Mouse (Mus musculus) MEL (cell line): ENCODE data around the gene Slc25a23. TPM values are rescaled to one million over a fixed set of nuclear protein-coding genes. Genes with fewer than 3 reads are reported as not detected.

Experiments
- DNase-seq: peaks from one replicate; pipeline ENCODE4 v3.0.0; 2011; ENCODE audit warnings: low read depth, low spot score
- H3K27ac ChIP-seq: 2 replicates; pipeline ENCODE4 v1.5.1; 2012; ENCODE audit warnings: low read depth, mild to moderate bottlenecking, control low read depth, low read length, moderate library complexity; ENCODE audit not compliant: control insufficient read depth
- H3K27me3 ChIP-seq, 2 experiments: fragments of 150-350 bp in 1 of 2; sonication (generic) in 1 of 2; 2 replicates each; pipeline ENCODE4 v1.6.1; 2012; ENCODE audit warnings: low read length in 2 of 2, mild to moderate bottlenecking in 2 of 2, improper control_type of control experiment in 1 of 2, moderate library complexity in 1 of 2; ENCODE audit not compliant: insufficient read depth in 2 of 2, control insufficient read depth in 1 of 2
- H3K36me3 ChIP-seq, 2 experiments: 2 replicates each; pipeline ENCODE4 v1.6.1; 2012 to 2014; ENCODE audit warnings: low read length in 2 of 2, improper control_type of control experiment in 1 of 2, inconsistent platforms in 1 of 2, mild to moderate bottlenecking in 1 of 2; ENCODE audit not compliant: insufficient read depth in 2 of 2, control insufficient read depth in 1 of 2
- H3K4me1 ChIP-seq, 2 experiments: fragments of 150-350 bp in 1 of 2; sonication (generic) in 1 of 2; 2 replicates each; pipeline ENCODE4 v1.6.1; 2012; ENCODE audit warnings: low read length in 2 of 2, improper control_type of control experiment in 1 of 2, mild to moderate bottlenecking in 1 of 2; ENCODE audit not compliant: insufficient read depth in 2 of 2, control insufficient read depth in 1 of 2
- H3K4me3 ChIP-seq, 2 experiments: fragments of 150-350 bp in 1 of 2; sonication (generic) in 1 of 2; 2 replicates each; pipeline ENCODE4 v1.5.1; 2012; ENCODE audit warnings: low read depth in 2 of 2, low read length in 2 of 2, mild to moderate bottlenecking in 2 of 2, moderate library complexity in 2 of 2, control low read depth in 1 of 2, improper control_type of control experiment in 1 of 2; ENCODE audit not compliant: control insufficient read depth in 1 of 2, insufficient read depth in 1 of 2
- H3K79me2 ChIP-seq: 2 replicates; pipeline ENCODE4 v1.6.1; 2012; ENCODE audit warnings: mild to moderate bottlenecking, low read length, moderate library complexity; ENCODE audit not compliant: control insufficient read depth, poor library complexity, insufficient read depth
- H3K9ac ChIP-seq: 2 replicates; pipeline ENCODE4 v1.6.1; 2012; ENCODE audit warnings: low read depth, mild to moderate bottlenecking, control low read depth, low read length, moderate library complexity; ENCODE audit not compliant: control insufficient read depth, poor library complexity, severe bottlenecking
- H3K9me3 ChIP-seq: fragments of 150-350 bp; sonication (generic); replicated peaks from 2 replicates; pipeline ENCODE4 v1.6.1; 2012; ENCODE audit warnings: mild to moderate bottlenecking, low read length, improper control_type of control experiment, moderate library complexity; ENCODE audit not compliant: insufficient read depth
- BHLHE40 ChIP-seq: IDR thresholded peaks from 2 replicates; pipeline ENCODE4 v1.6.1; 2012; ENCODE audit warnings: low read depth, mild to moderate bottlenecking, inconsistent platforms, low read length, improper control_type of control experiment, borderline replicate concordance
- CHD1 ChIP-seq: IDR thresholded peaks from 2 replicates; pipeline ENCODE4 v1.6.1; 2012; ENCODE audit warnings: low read depth, mild to moderate bottlenecking, inconsistent platforms, low read length, improper control_type of control experiment
- CHD2 ChIP-seq: IDR thresholded peaks from 2 replicates; pipeline ENCODE4 v1.6.1; 2011; ENCODE audit warnings: low read length, improper control_type of control experiment
- ETS1 ChIP-seq: IDR thresholded peaks from 2 replicates; pipeline ENCODE4 v1.6.1; 2012; ENCODE audit warnings: low read depth, mild to moderate bottlenecking, inconsistent platforms, low read length, improper control_type of control experiment, moderate library complexity
- GABPA ChIP-seq: IDR thresholded peaks from 2 replicates; pipeline ENCODE4 v1.6.1; 2012; ENCODE audit warnings: low read depth, mild to moderate bottlenecking, inconsistent platforms, low read length, improper control_type of control experiment, moderate library complexity
- JUND ChIP-seq: IDR thresholded peaks from 2 replicates; pipeline ENCODE4 v1.6.1; 2011; ENCODE audit warnings: low read depth, mild to moderate bottlenecking, improper control_type of control experiment, low read length
- MAFK ChIP-seq: IDR thresholded peaks from 2 replicates; pipeline ENCODE4 v1.6.1; 2011; ENCODE audit warnings: low read depth, mild to moderate bottlenecking, low read length, improper control_type of control experiment, borderline replicate concordance
- MAX ChIP-seq: IDR thresholded peaks from 2 replicates; pipeline ENCODE4 v1.6.1; 2011; ENCODE audit warnings: low read length, improper control_type of control experiment
- MAZ ChIP-seq: IDR thresholded peaks from 2 replicates; pipeline ENCODE4 v1.6.1; 2012; ENCODE audit warnings: low read depth, mild to moderate bottlenecking, inconsistent platforms, low read length, improper control_type of control experiment
- MYC ChIP-seq: IDR thresholded peaks from 2 replicates; pipeline ENCODE4 v1.6.1; 2011; ENCODE audit warnings: low read depth, mild to moderate bottlenecking, low read length, improper control_type of control experiment, moderate library complexity
- NRF1 ChIP-seq: IDR thresholded peaks from 2 replicates; pipeline ENCODE4 v1.6.1; 2014; ENCODE audit warnings: low read depth, mild to moderate bottlenecking, inconsistent platforms, low read length, improper control_type of control experiment, moderate library complexity; ENCODE audit not compliant: poor library complexity, insufficient read depth, severe bottlenecking
- POLR2A ChIP-seq, 2 experiments: IDR thresholded peaks; 2 replicates each; pipeline ENCODE4 v1.6.1; 2011 to 2012; ENCODE audit warnings: low read length in 2 of 2, mild to moderate bottlenecking in 2 of 2, control low read depth in 1 of 2, improper control_type of control experiment in 1 of 2, low read depth in 1 of 2, moderate library complexity in 1 of 2; ENCODE audit not compliant: control insufficient read depth in 1 of 2, insufficient read depth in 1 of 2, poor library complexity in 1 of 2
- POLR2AphosphoS2 ChIP-seq: IDR thresholded peaks from 2 replicates; pipeline ENCODE4 v1.6.1; 2011; ENCODE audit warnings: low read length, improper control_type of control experiment
- RCOR1 ChIP-seq: IDR thresholded peaks from 2 replicates; pipeline ENCODE4 v1.6.1; 2012; ENCODE audit warnings: low read depth, mild to moderate bottlenecking, inconsistent platforms, low read length, improper control_type of control experiment
- SIN3A ChIP-seq: IDR thresholded peaks from 2 replicates; pipeline ENCODE4 v1.6.1; 2012; ENCODE audit warnings: low read length, improper control_type of control experiment, inconsistent platforms
- USF1 ChIP-seq: IDR thresholded peaks from 2 replicates; pipeline ENCODE4 v1.6.1; 2014; ENCODE audit warnings: low read depth, mild to moderate bottlenecking, inconsistent platforms, low read length, improper control_type of control experiment, moderate library complexity
- ZC3H11A ChIP-seq: IDR thresholded peaks from 2 replicates; pipeline ENCODE4 v1.6.1; 2012; ENCODE audit warnings: low read depth, mild to moderate bottlenecking, inconsistent platforms, low read length, improper control_type of control experiment
- ZNF384 ChIP-seq: IDR thresholded peaks from 2 replicates; pipeline ENCODE4 v1.6.1; 2012; ENCODE audit warnings: low read depth, mild to moderate bottlenecking, inconsistent platforms, low read length, improper control_type of control experiment
- polyA plus RNA-seq, 2 experiments: library from polyadenylated mRNA; stranded (reverse) in 1 of 2; unstranded in 1 of 2; fragments of >175 nt in 1 of 2; fragments of >200 nt in 1 of 2; gene quantifications; 2 replicates each; pipeline versions ENCODE4 v1.2.1 to v1.2.4; 2012; ENCODE audit warnings: low replicate concordance in 2 of 2, low read depth in 1 of 2; ENCODE audit not compliant: insufficient read length in 2 of 2, insufficient read depth in 1 of 2, missing spikeins in 1 of 2
- total RNA-seq: library from RNA; depleted of rRNA; stranded (reverse); fragments of 300-350 nt; gene quantifications from 2 replicates; pipeline ENCODE4 v1.2.3, GENCODE M21; 2012

The Slc25a23 gene
- total and polyA plus RNA-seq, 3 experiments, result 4.9 to 60.8 TPM; not detected in 1

- Histone ChIP-seq H3K4me1 (peaks cover 10 to 16% of the 10 kb centered on the region in 2 experiments), H3K27me3 (no peaks in the 10 kb centered on the region)
- DNase-seq, result no peak
Measured at GRCm38 (mm10) chr17:57082481-57082880, 22.8 kb upstream of the Slc25a23 start.

GRCm38 (mm10) chr17:57081234-57081842, 21.7 kb upstream of the Slc25a23 start:
- no peak overlapping the region for H3K4me3 ChIP-seq
- peaks cover 0 to 10% of the 10 kb centered on the region in 2 experiments; a peak in 2 of 4 replicates for H3K36me3 ChIP-seq
- H3K27ac ChIP-seq, result no peak overlapping the region
- no peaks in the 10 kb centered on the region for H3K27me3 ChIP-seq
- peaks cover 11 to 20% of the 10 kb centered on the region in 2 experiments for H3K4me1 ChIP-seq
- TF ChIP-seq USF1 (no peak), SIN3A (no peak), JUND (no peak), ZC3H11A (no peak), NRF1 (no peak), RCOR1 (no peak), MYC (no peak), MAX (no peak), ETS1 (no peak), POLR2AphosphoS2 (no peak), MAZ (no peak), GABPA (no peak), MAFK (no peak), CHD1 (no peak)
- DNase-seq, result no peak
- peaks cover 5% of the 10 kb centered on the region; the same call in 1 of the 2 replicates for H3K79me2 ChIP-seq
- no peaks in the 10 kb centered on the region for H3K9me3 ChIP-seq
- no peak overlapping the region for H3K9ac ChIP-seq

More at GRCm38 (mm10) chr17:57082481-57082880, 22.8 kb upstream of the Slc25a23 start:
- H3K36me3 ChIP-seq, result peaks cover 0 to 10% of the 10 kb centered on the region in 2 experiments; a peak in 2 of 4 replicates
- H3K4me3 ChIP-seq, result no peak overlapping the region
- no peak overlapping the region for H3K27ac ChIP-seq
- TF ChIP-seq MAX (no peak), ZNF384 (no peak), POLR2A (IDR thresholded peaks at IDR 0.05; ENCODE audit: control insufficient read depth in 1 of 2, insufficient read depth in 1 of 2, low read depth in 1 of 2, low read length in 2 of 2, poor library complexity in 1 of 2) (no peak), BHLHE40 (no peak), CHD2 (no peak)
- H3K79me2 ChIP-seq, result peaks cover 5% of the 10 kb centered on the region; the same call in 1 of the 2 replicates
- no peak overlapping the region for H3K9ac ChIP-seq
- no peaks in the 10 kb centered on the region for H3K9me3 ChIP-seq
